In the genomic region with DNA sequence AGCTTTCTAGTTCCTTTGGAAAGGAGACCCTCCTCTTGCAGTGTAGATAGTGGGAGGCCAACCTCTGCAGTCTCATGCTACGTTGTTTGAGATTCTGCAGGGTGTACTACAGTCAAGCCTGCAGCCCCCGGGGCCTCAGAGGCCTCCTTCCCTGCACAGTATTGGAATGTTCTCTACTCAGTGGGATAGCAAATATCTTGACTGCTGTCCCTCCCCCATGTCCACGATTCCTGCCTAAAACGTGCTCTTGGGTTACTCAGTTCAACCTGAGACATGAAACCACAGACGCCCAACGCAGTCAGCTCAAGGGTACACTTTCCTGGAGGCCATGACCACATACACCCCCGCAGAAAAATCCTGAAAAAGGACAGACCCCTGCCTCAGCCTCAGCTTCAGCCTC, we compare ENCODE assay signal across 11 mouse cellular contexts. TPM values are rescaled to one million over a fixed set of nuclear protein-coding genes. Genes with fewer than 3 reads are reported as not detected.
DNase-seq lines count a peak whose midpoint lies in the region; ATAC-seq and TF ChIP-seq lines count a peak whose summit lies in the region.
"Had no signal": no experiment of that assay in that cellular context is flagged by ENCODE, and none has a peak within 500 bp of the region (broad histone marks: within the 10 kb centered on the region; RNA-seq: fewer than 3 reads in every experiment).

No protein-coding gene starts in this region.

- no peak for ATAC-seq in heart, postnatal 0 days (ENCODE audit: insufficient read depth, low read depth)
- ATAC-seq in neural tube, embryonic 11.5 days (ENCODE audit: insufficient read depth, low FRiP score, low TSS enrichment): no peak
- ATAC-seq in limb, embryonic 15.5 days (ENCODE audit: insufficient number of reproducible peaks, low FRiP score, low TSS enrichment, low read depth): no peak
- ATAC-seq: forebrain, embryonic 16.5 days had no signal

- H3K9me3 ChIP-seq in heart, postnatal 0 days (replicated peaks; ENCODE audit: control insufficient read depth, low read length): no peaks in the 10 kb centered on the region
- H3K9me3 ChIP-seq in neural tube, embryonic 11.5 days (ENCODE audit: control insufficient read depth, low read length): no peaks in the 10 kb centered on the region
- H3K9me3 ChIP-seq in limb, embryonic 15.5 days: no peaks in the 10 kb centered on the region

- no peak overlapping the region for H3K9ac ChIP-seq in heart, postnatal 0 days (replicated peaks; ENCODE audit: low read depth, low read length)
- no peak overlapping the region for H3K9ac ChIP-seq in heart, adult 2 months (ENCODE audit: low read depth, low read length)
- peak overlapping the region; percentile 14; the same call in 1 of the 2 replicates for H3K9ac ChIP-seq in neural tube, embryonic 11.5 days (ENCODE audit: low read length)
- H3K9ac ChIP-seq in limb, embryonic 15.5 days: no peak overlapping the region

- H3K79me2 ChIP-seq in heart, adult 2 months (replicated peaks; ENCODE audit: control insufficient read depth, insufficient read depth, low read length): no peaks in the 10 kb centered on the region

- H3K4me1 ChIP-seq in heart, postnatal 0 days (ENCODE audit: control insufficient read depth, insufficient read depth): peaks cover 41% of the 10 kb centered on the region
- H3K4me1 ChIP-seq in heart, adult 2 months (ENCODE audit: control insufficient read depth, insufficient read depth, low read length): no peaks in the 10 kb centered on the region
- H3K4me1 ChIP-seq in neural tube, embryonic 11.5 days (ENCODE audit: control insufficient read depth, insufficient read depth, low read length): peaks cover 28% of the 10 kb centered on the region
- peaks cover 72% of the 10 kb centered on the region for H3K4me1 ChIP-seq in limb, embryonic 15.5 days

- H3K4me3 ChIP-seq in heart, postnatal 0 days (ENCODE audit: low read depth, low read length): no peak overlapping the region
- H3K4me3 ChIP-seq in heart, adult 2 months: no peak overlapping the region
- H3K4me3 ChIP-seq in neural tube, embryonic 11.5 days (ENCODE audit: low read depth, low read length): no peak overlapping the region
- H3K4me3 ChIP-seq in limb, embryonic 15.5 days: no peak overlapping the region
- H3K4me3 ChIP-seq: layer of hippocampus, adult 2 months had no signal

- no peaks in the 10 kb centered on the region for H3K27me3 ChIP-seq in heart, postnatal 0 days (ENCODE audit: control insufficient read depth, insufficient read depth, low read length)
- no peaks in the 10 kb centered on the region for H3K27me3 ChIP-seq in heart, adult 2 months (ENCODE audit: control insufficient read depth, insufficient read depth, low read length)
- H3K27me3 ChIP-seq in neural tube, embryonic 11.5 days (ENCODE audit: control insufficient read depth, insufficient read depth, low read length): no peaks in the 10 kb centered on the region
- H3K27me3 ChIP-seq in limb, embryonic 15.5 days: no peaks in the 10 kb centered on the region

- TF ChIP-seq POLR2A in heart, adult 2 months (IDR thresholded peaks at IDR 0.05; ENCODE audit: insufficient read depth, low read depth, low read length): no peak

- intact Hi-C loops in heart, adult 2 months (cut with DNase I): no loop called here

- no peak overlapping the region for H3K4me2 ChIP-seq in heart, postnatal 0 days (ENCODE audit: low read depth, low read length)
- H3K4me2 ChIP-seq in neural tube, embryonic 11.5 days (ENCODE audit: low read depth): no peak overlapping the region
- no peak overlapping the region for H3K4me2 ChIP-seq in limb, embryonic 15.5 days
- H3K4me2 ChIP-seq: midbrain, embryonic 11.5 days had no signal

- no peak for TF ChIP-seq EP300 in heart, postnatal 0 days (IDR thresholded peaks at IDR 0.05; ENCODE audit: low read depth)
- TF ChIP-seq EP300 in heart, adult 2 months (IDR thresholded peaks at IDR 0.05; ENCODE audit: insufficient read depth, low read depth, low read length): no peak

- H3K27ac ChIP-seq in heart, postnatal 0 days (ENCODE audit: low read depth): peak overlapping the region; percentile 18; the same call in 1 of the 2 replicates
- H3K27ac ChIP-seq in heart, adult 2 months: no peak overlapping the region
- peak overlapping the region; percentile 70 for H3K27ac ChIP-seq in neural tube, embryonic 11.5 days (ENCODE audit: low read depth, low read length)
- H3K27ac ChIP-seq in limb, embryonic 15.5 days: peak overlapping the region; percentile 90
- H3K27ac ChIP-seq: layer of hippocampus, adult 2 months had no signal

- DNase-seq in heart, postnatal 0 days (ENCODE audit: low spot score): no peak
- DNase-seq in heart, adult 2 months: no peak
- no peak for DNase-seq in neural tube, embryonic 11.5 days (ENCODE audit: low spot score)
- DNase-seq in neural tube, embryonic 10.5 days (ENCODE audit: extremely low spot score, low spot score): no peak
- DNase-seq in yolk sac, embryonic 10.5 days (ENCODE audit: low spot score): peak; percentile 61
- no peak for DNase-seq in thymus, postnatal 36 days
- no peak for DNase-seq in adrenal gland, adult 8-10 months

- WGBS in heart, postnatal 0 days: 27% methylated on average over 7 of the region's 7 CpGs
- WGBS in heart, adult 2 months: 59% methylated on average over 7 of the region's 7 CpGs
- 51% methylated on average over 7 of the region's 7 CpGs for WGBS in neural tube, embryonic 11.5 days
- 23% methylated on average over 7 of the region's 7 CpGs for WGBS in limb, embryonic 15.5 days

- no peaks in the 10 kb centered on the region for H3K36me3 ChIP-seq in heart, postnatal 0 days (replicated peaks; ENCODE audit: control insufficient read depth, insufficient read depth, low read length)
- H3K36me3 ChIP-seq in heart, adult 2 months (ENCODE audit: control insufficient read depth, insufficient read depth, low read length): no peaks in the 10 kb centered on the region
- no peaks in the 10 kb centered on the region for H3K36me3 ChIP-seq in neural tube, embryonic 11.5 days (ENCODE audit: control insufficient read depth, insufficient read depth, low read length)
- H3K36me3 ChIP-seq in limb, embryonic 15.5 days: no peaks in the 10 kb centered on the region

- TF ChIP-seq CTCF in heart, postnatal 0 days (IDR thresholded peaks at IDR 0.05; ENCODE audit: low read depth): no peak
- TF ChIP-seq CTCF in heart, adult 2 months (IDR thresholded peaks at IDR 0.05): no peak

RNA-seq across cellular contexts. Expression of gene Mrpl23, which starts 39.9 kb away (rescaled TPM):
- 87.2 and 90.9 TPM in 2 replicates for total RNA-seq in heart, postnatal 0 days (2014; rRNA removed; ENCODE audit: low replicate concordance)
- polyA plus RNA-seq in heart, postnatal 0 days (2015; fragmentation: Nextera tagmentation; extraction: Ambion mirVana): 14.9 TPM in 2 replicates
- 1 to 10 TPM in 1 of 2 experiments, under 1 TPM in 1; 0.89 to 2.1 TPM for total RNA-seq in heart, adult 2 months (2021)
- 12.8 and 18.0 TPM in 2 replicates for polyA plus RNA-seq in heart, adult 2 months (2012; rRNA removed)
- 10.6 and 20.0 TPM in 2 replicates for polyA plus RNA-seq in neural tube, embryonic 11.5 days (2014; fragmentation: Nextera tagmentation; extraction: Ambion mirVana)
- 28.8 and 30.5 TPM in 2 replicates for polyA plus RNA-seq in limb, embryonic 15.5 days (2015; fragmentation: Nextera tagmentation; extraction: Ambion mirVana)
- 10 to 100 TPM in 1 of 4 experiments, 1 to 10 TPM in 3; 2.2 to 13.7 (median 4.8) TPM for total RNA-seq in adrenal gland, adult 8-10 months (2022)
